Mouse (Mus musculus) embryonic facial prominence, embryonic 12.5 days (tissue): ENCODE measurements around the gene H2afx. TPM values are rescaled to one million over a fixed set of nuclear protein-coding genes. Genes with fewer than 3 reads are reported as not detected.

Source experiments
- ATAC-seq: fragments of 200-750 bp; cut with Nextera tagmentation; 2 replicates; pipeline ENCODE4 v1.8.0; 2017; ENCODE audit not compliant: insufficient number of reproducible peaks, insufficient read depth, low FRiP score, low TSS enrichment
- H3K27ac ChIP-seq: fragments of 300-500 bp; sonication (generic); 2 replicates; pipeline ENCODE4 v1.5.1; 2016; ENCODE audit warnings: mild to moderate bottlenecking
- H3K27me3 ChIP-seq: fragments of 300-500 bp; sonication (generic); 2 replicates; pipeline ENCODE4 v1.6.1; 2016; ENCODE audit warnings: mild to moderate bottlenecking, moderate library complexity
- H3K36me3 ChIP-seq: fragments of 300-500 bp; sonication (generic); 2 replicates; pipeline ENCODE4 v1.6.1; 2016; ENCODE audit warnings: mild to moderate bottlenecking
- H3K4me1 ChIP-seq: fragments of 300-500 bp; sonication (generic); 2 replicates; pipeline ENCODE4 v1.6.1; 2016
- H3K4me2 ChIP-seq: fragments of 300-500 bp; sonication (generic); replicated peaks from 2 replicates; pipeline ENCODE4 v1.6.1; 2016; ENCODE audit warnings: mild to moderate bottlenecking, moderate library complexity
- H3K4me3 ChIP-seq: fragments of 300-500 bp; sonication (generic); 2 replicates; pipeline ENCODE4 v1.5.1; 2016; ENCODE audit warnings: mild to moderate bottlenecking
- H3K9ac ChIP-seq: fragments of 300-500 bp; sonication (generic); 2 replicates; pipeline ENCODE4 v1.6.1; 2016; ENCODE audit warnings: mild to moderate bottlenecking, moderate library complexity
- H3K9me3 ChIP-seq: fragments of 300-500 bp; sonication (generic); 2 replicates; pipeline ENCODE4 v1.6.1; 2016; ENCODE audit warnings: mild to moderate bottlenecking, moderate library complexity
- WGBS: fragments of 180-500 bp; shearing (Covaris S2); methylation state at CpG from one replicate; pipeline ENCODE4 v1.1.7; 2016; 5-methylcytosine and 5-hydroxymethylcytosine counted together
- polyA plus RNA-seq: library from polyadenylated mRNA; unstranded; fragments of >200 nt; fragmentation: Nextera tagmentation; extraction: Ambion mirVana; gene quantifications from 2 replicates; pipeline ENCODE4 v1.2.1, GENCODE M21; 2016

Gene H2afx
- polyA plus RNA-seq, 1 experiment from 2014 or later, result 399 TPM

- no peak for ATAC-seq
- H3K27me3 ChIP-seq, result peaks cover 4% of the 10 kb centered on the region; the same call in 1 of the 2 replicates
- no peak overlapping the region for H3K27ac ChIP-seq
- H3K4me1 ChIP-seq, result peaks cover 12% of the 10 kb centered on the region
- H3K9ac ChIP-seq, result no peak overlapping the region
- H3K4me2 ChIP-seq, result no peak overlapping the region
- no peaks in the 10 kb centered on the region for H3K9me3 ChIP-seq
- WGBS, result 90% methylated on average over 2 of the region's 2 CpGs
- H3K4me3 ChIP-seq, result no peak overlapping the region
- H3K36me3 ChIP-seq, result peaks cover 3% of the 10 kb centered on the region
Observed at GRCm38 (mm10) chr9:44307248-44307647, 27.2 kb upstream of the H2afx start.

- H3K27ac ChIP-seq, result no peak overlapping the region
- no peak for ATAC-seq
- peaks cover 1% of the 10 kb centered on the region for H3K4me1 ChIP-seq
- H3K4me2 ChIP-seq, result no peak overlapping the region
- H3K4me3 ChIP-seq, result no peak overlapping the region
- WGBS, result 55% methylated on average over 3 of the region's 3 CpGs
- peaks cover 22% of the 10 kb centered on the region for H3K36me3 ChIP-seq
- peaks cover 4% of the 10 kb centered on the region; the same call in 1 of the 2 replicates for H3K27me3 ChIP-seq
- no peaks in the 10 kb centered on the region for H3K9me3 ChIP-seq
- no peak overlapping the region for H3K9ac ChIP-seq
Observed at GRCm38 (mm10) chr9:44309756-44310155, 24.7 kb upstream of the H2afx start.

DNA sequence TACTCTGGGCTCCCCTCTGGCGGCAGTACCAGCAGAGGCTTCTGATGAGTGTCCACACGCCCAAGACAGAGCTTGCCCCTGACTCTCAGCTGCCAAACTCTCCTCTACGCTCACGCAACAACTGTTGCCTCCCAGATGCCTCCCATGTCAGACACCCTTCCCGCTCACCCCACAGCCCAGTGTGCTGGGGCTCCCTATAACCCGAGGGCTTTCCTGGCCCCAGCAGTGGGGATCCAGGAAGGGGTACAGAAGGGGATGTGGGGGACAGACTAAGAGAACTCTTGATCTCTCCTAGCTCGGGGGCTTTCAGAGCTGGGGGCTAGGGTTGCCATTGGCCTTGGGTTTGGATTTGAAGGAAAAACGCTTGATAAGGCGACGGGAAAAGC, 23.8 kb upstream of the H2afx start:
- 26% methylated on average over 10 of the region's 10 CpGs for WGBS
- Histone ChIP-seq H3K27me3 (peaks cover 4% of the 10 kb centered on the region; the same call in 1 of the 2 replicates), H3K36me3 (peaks cover 32% of the 10 kb centered on the region), H3K27ac (no peak overlapping the region), H3K9ac (no peak overlapping the region), H3K4me1 (no peaks in the 10 kb centered on the region), H3K9me3 (no peaks in the 10 kb centered on the region), H3K4me2 (0 out of 2 replicates have a peak overlapping the region, but pooled peaks have one; percentile 10), H3K4me3 (no peak overlapping the region)
- ATAC-seq, result no peak

- Histone ChIP-seq H3K4me2 (peak overlapping the region; percentile 10; the same call in 1 of the 2 replicates), H3K27me3 (peaks cover 4% of the 10 kb centered on the region; the same call in 1 of the 2 replicates), H3K27ac (no peak overlapping the region), H3K36me3 (peaks cover 39% of the 10 kb centered on the region), H3K4me3 (no peak overlapping the region), H3K4me1 (no peaks in the 10 kb centered on the region), H3K9me3 (no peaks in the 10 kb centered on the region), H3K9ac (no peak overlapping the region)
- WGBS, result 14% methylated on average over 27 of the region's 27 CpGs
- no peak for ATAC-seq
Observed at GRCm38 (mm10) chr9:44311136-44312134, 23.1 kb upstream of the H2afx start.

GRCm38 (mm10) chr9:44313476-44314256, 20.8 kb upstream of the H2afx start:
- H3K36me3 ChIP-seq, result peaks cover 48% of the 10 kb centered on the region
- ATAC-seq, result no peak
- WGBS, result 81% methylated on average over 19 of the region's 19 CpGs

DNA sequence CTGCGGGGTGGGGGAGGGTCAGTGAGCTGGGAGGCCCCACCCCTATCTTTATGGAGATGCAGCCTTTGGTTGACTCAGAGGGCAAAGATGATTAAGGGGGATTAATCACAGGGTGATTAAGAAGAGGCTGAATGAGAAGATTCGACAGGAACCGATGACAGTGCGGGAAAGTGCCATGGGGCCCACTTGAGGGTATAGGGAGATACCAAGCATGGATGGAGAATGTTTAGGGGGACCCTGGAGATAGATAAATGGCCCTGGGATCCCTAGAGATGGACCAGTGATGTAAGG, 20.3 kb upstream of the H2afx start:
- Histone ChIP-seq H3K9me3 (no peaks in the 10 kb centered on the region), H3K4me1 (peaks cover 12% of the 10 kb centered on the region), H3K27ac (no peak overlapping the region), H3K9ac (no peak overlapping the region), H3K4me2 (no peak overlapping the region), H3K27me3 (peaks cover 4% of the 10 kb centered on the region; the same call in 1 of the 2 replicates), H3K36me3 (peaks cover 48% of the 10 kb centered on the region), H3K4me3 (no peak overlapping the region)
- 74% methylated on average over 4 of the region's 4 CpGs for WGBS
- no peak for ATAC-seq

More at GRCm38 (mm10) chr9:44313476-44314256, 20.8 kb upstream of the H2afx start:
- no peak overlapping the region for H3K4me3 ChIP-seq
- no peaks in the 10 kb centered on the region for H3K9me3 ChIP-seq
- no peak overlapping the region for H3K27ac ChIP-seq
- peaks cover 6% of the 10 kb centered on the region for H3K4me1 ChIP-seq
- H3K27me3 ChIP-seq, result peaks cover 4% of the 10 kb centered on the region; the same call in 1 of the 2 replicates
- H3K4me2 ChIP-seq, result no peak overlapping the region
- H3K9ac ChIP-seq, result no peak overlapping the region

DNA sequence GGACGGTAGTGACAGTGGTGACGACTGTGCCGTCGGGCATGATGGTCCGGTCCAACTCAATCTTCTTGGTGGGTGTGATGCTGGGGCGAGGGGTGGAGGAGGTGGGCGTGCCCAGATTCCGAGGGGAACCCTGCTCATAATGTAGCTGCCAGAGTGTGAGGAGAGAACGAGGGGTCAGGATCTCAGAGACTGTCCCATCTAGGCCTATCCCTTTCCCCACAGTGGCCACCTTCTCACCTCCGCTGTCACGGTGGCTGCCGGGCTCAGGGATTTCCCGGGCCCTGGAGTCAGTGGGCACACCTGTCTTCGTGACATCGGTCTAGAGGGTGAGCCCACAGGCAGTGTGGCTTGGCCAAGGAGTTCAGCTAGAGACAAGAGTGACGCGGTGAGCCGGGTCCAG, 19.6 kb upstream of the H2afx start:
- no peak for ATAC-seq
- H3K9ac ChIP-seq, result no peak overlapping the region
- no peak overlapping the region for H3K27ac ChIP-seq
- peaks cover 48% of the 10 kb centered on the region for H3K36me3 ChIP-seq
- H3K4me2 ChIP-seq, result no peak overlapping the region
- WGBS, result 94% methylated on average over 18 of the region's 18 CpGs
- H3K4me1 ChIP-seq, result peaks cover 15% of the 10 kb centered on the region
- peaks cover 4% of the 10 kb centered on the region; the same call in 1 of the 2 replicates for H3K27me3 ChIP-seq
- H3K4me3 ChIP-seq, result no peak overlapping the region
- no peaks in the 10 kb centered on the region for H3K9me3 ChIP-seq

- H3K9ac ChIP-seq, result no peak overlapping the region
- no peaks in the 10 kb centered on the region for H3K27me3 ChIP-seq
- H3K4me1 ChIP-seq, result peaks cover 19% of the 10 kb centered on the region
- H3K27ac ChIP-seq, result no peak overlapping the region
- H3K36me3 ChIP-seq, result peaks cover 47% of the 10 kb centered on the region
- no peak overlapping the region for H3K4me3 ChIP-seq
- H3K4me2 ChIP-seq, result no peak overlapping the region
- no peaks in the 10 kb centered on the region for H3K9me3 ChIP-seq
- no peak for ATAC-seq
- 74% methylated on average over 4 of the region's 4 CpGs for WGBS
Observed at GRCm38 (mm10) chr9:44317452-44317851, 17.0 kb upstream of the H2afx start.

GRCm38 (mm10) chr9:44318076-44318825, 16.2 kb upstream of the H2afx start:
- H3K4me2 ChIP-seq, result peak overlapping the region; percentile 92
- peaks cover 19% of the 10 kb centered on the region for H3K4me1 ChIP-seq
- H3K4me3 ChIP-seq, result peak overlapping the region; percentile 91; the same call in 1 of the 2 replicates
- no peaks in the 10 kb centered on the region for H3K9me3 ChIP-seq
- peaks cover 40% of the 10 kb centered on the region for H3K36me3 ChIP-seq
- WGBS, result 59% methylated on average over 5 of the region's 5 CpGs
- no peak overlapping the region for H3K9ac ChIP-seq
- no peak for ATAC-seq
- no peak overlapping the region for H3K27ac ChIP-seq
- H3K27me3 ChIP-seq, result no peaks in the 10 kb centered on the region

DNA sequence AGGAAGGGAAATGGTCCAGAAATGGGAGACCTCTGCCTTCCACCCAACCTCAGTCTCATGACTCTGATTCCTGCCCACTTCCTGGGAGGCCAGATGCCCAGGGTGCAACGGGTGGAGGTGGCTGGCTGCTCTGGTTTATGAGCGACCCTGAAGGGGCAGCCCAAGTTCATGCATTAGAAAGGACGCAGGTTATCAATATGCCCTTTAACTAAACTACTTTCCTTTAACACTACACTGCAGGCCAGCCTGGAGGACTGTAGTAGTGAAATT, 15.7 kb upstream of the H2afx start:
- no peak for ATAC-seq
- WGBS, result 35% methylated on average over 3 of the region's 3 CpGs
- H3K27ac ChIP-seq, result no peak overlapping the region
- no peaks in the 10 kb centered on the region for H3K27me3 ChIP-seq
- peak overlapping the region; percentile 91 for H3K4me3 ChIP-seq
- no peak overlapping the region for H3K9ac ChIP-seq
- peak overlapping the region; percentile 92 for H3K4me2 ChIP-seq
- H3K36me3 ChIP-seq, result peaks cover 35% of the 10 kb centered on the region
- peaks cover 19% of the 10 kb centered on the region for H3K4me1 ChIP-seq
- no peaks in the 10 kb centered on the region for H3K9me3 ChIP-seq

- ATAC-seq, result no peak
- Histone ChIP-seq H3K27me3 (no peaks in the 10 kb centered on the region), H3K9ac (peak overlapping the region; percentile 89), H3K4me3 (peak overlapping the region; percentile 91), H3K9me3 (no peaks in the 10 kb centered on the region), H3K27ac (peak overlapping the region; percentile 57; the same call in 1 of the 2 replicates), H3K36me3 (peaks cover 30% of the 10 kb centered on the region), H3K4me1 (peaks cover 19% of the 10 kb centered on the region), H3K4me2 (peak overlapping the region; percentile 92)
- 2% methylated on average over 37 of the region's 37 CpGs for WGBS
Observed at GRCm38 (mm10) chr9:44319105-44319886, 15.2 kb upstream of the H2afx start.
